Mouse (Mus musculus): Measurements from ENCODE around the gene Snai3. TPM values are rescaled to one million over a fixed set of nuclear protein-coding genes. Genes with fewer than 3 reads are reported as not detected.

Gene Snai3
- polyA plus RNA-seq, 1 experiment from 2014 or later, result not detected

DNA sequence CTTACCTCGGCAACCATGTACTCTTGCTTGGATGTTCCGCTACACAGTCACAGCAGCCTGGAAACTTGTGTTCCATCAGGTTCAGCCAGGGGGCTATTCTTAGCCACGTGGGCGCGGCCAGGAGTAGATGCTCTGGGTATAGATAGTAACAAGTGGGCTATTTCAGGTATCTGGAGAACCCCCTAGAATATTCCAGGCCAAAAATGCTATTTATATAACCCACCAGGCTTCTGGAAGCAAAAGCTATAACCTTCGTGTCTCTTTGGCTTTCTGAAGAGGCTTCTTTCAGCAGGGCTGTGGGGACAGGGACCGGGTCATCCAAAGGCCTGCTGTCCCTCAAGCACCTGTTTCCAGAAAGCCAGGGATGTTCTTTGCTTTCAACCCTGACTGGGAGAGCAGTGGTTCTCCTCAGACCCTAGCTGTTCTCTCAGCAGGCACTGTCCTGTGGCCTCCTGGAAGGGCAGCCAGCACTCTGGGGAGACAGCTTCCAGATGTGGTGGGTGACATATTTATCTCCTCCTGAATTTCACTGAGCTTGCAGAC, 9.3 kb downstream of the Snai3 start:
- Histone ChIP-seq H3K27me3 (replicated peaks; ENCODE audit: control insufficient read depth, insufficient read depth, low read length) (no peaks in the 10 kb centered on the region), H3K9ac (ENCODE audit: low read length) (no peak overlapping the region), H3K4me1 (ENCODE audit: control insufficient read depth, insufficient read depth, low read length) (no peaks in the 10 kb centered on the region), H3K27ac (ENCODE audit: low read depth, low read length) (no peak overlapping the region), H3K4me2 (ENCODE audit: low read length) (no peak overlapping the region), H3K4me3 (ENCODE audit: low read depth, low read length) (no peak overlapping the region), H3K9me3 (replicated peaks; ENCODE audit: control insufficient read depth, low read length) (no peaks in the 10 kb centered on the region), H3K36me3 (ENCODE audit: control insufficient read depth, insufficient read depth, low read length) (no peaks in the 10 kb centered on the region)
- ATAC-seq (no peak), DNase-seq (ENCODE audit: low spot score) (no peak)
- 80% methylated on average over 7 of the region's 7 CpGs for WGBS

DNA sequence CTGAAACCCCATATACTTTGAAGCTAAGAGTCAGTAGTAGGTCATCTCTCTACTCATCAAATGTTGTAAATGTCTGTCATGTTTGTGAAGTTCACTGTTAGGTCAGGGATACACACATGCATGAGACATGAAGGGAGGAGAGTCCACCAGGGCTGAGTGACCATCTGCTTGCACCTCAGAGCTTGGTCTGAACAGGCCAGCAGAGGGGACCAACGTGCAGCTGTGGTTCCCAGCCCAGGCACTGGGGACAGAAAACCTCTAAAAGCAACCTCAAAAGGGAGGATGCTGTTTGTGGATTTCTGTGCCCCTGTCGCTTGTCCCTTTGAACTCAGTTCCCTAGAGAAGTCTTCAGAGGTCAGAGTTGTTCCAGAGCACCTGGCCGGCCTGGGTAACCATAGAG, 15.3 kb downstream of the Snai3 start:
- Histone ChIP-seq H3K9ac (ENCODE audit: low read length) (no peak overlapping the region), H3K4me3 (ENCODE audit: low read depth, low read length) (no peak overlapping the region), H3K27me3 (replicated peaks; ENCODE audit: control insufficient read depth, insufficient read depth, low read length) (no peaks in the 10 kb centered on the region), H3K36me3 (ENCODE audit: control insufficient read depth, insufficient read depth, low read length) (no peaks in the 10 kb centered on the region), H3K4me2 (ENCODE audit: low read length) (peak overlapping the region; percentile 55; the same call in 1 of the 2 replicates), H3K9me3 (replicated peaks; ENCODE audit: control insufficient read depth, low read length) (no peaks in the 10 kb centered on the region), H3K27ac (ENCODE audit: low read depth, low read length) (no peak overlapping the region), H3K4me1 (ENCODE audit: control insufficient read depth, insufficient read depth, low read length) (peaks cover 14% of the 10 kb centered on the region; the same call in 1 of the 2 replicates)
- DNase-seq (ENCODE audit: low spot score), result no peak
- WGBS, result 66% methylated on average over 3 of the region's 3 CpGs
- ATAC-seq, result no peak

DNA sequence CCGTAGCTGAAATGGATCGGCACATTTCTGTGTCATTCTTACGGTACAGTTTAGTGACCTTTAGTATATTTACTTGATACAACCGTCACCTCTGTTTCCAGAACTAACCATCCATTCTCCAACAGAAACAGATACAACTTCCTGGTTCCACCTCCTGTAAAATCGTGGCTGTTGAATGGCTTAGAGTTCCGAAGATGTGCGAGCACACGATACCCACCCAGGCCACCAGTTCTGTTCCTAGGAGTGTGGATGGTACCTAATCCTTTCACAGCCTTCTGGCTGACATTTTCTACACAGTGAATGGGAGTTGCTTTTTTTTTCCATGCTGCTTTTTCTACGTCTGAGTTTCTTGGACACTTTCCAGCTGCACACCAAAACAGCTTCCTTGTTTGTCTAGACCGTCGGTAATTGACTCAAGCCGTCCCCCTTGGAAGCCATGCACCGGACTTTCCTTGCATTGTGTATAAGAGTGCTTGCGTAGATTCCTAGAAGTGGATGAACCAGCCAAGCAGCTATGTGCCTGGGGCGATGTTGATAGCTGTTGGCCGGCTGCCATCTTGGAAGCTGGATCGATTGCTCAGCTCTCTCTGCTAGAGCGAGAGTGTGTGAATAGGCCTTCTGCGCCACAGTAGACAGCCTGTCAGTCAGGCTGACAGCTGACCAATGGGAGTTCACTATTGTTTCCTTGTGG, 16.3 kb downstream of the Snai3 start:
- Histone ChIP-seq H3K27ac (ENCODE audit: low read depth, low read length) (peak overlapping the region; percentile 95), H3K27me3 (replicated peaks; ENCODE audit: control insufficient read depth, insufficient read depth, low read length) (no peaks in the 10 kb centered on the region), H3K4me2 (ENCODE audit: low read length) (peak overlapping the region; percentile 55), H3K36me3 (ENCODE audit: control insufficient read depth, insufficient read depth, low read length) (peaks cover 6% of the 10 kb centered on the region), H3K4me3 (ENCODE audit: low read depth, low read length) (peak overlapping the region; percentile 70), H3K9me3 (replicated peaks; ENCODE audit: control insufficient read depth, low read length) (no peaks in the 10 kb centered on the region), H3K4me1 (ENCODE audit: control insufficient read depth, insufficient read depth, low read length) (peaks cover 14% of the 10 kb centered on the region; the same call in 1 of the 2 replicates), H3K9ac (ENCODE audit: low read length) (peak overlapping the region; percentile 72)
- ATAC-seq (peak; percentile 56), DNase-seq (ENCODE audit: low spot score) (peak; percentile 97)
- WGBS, result 4% methylated on average over 19 of the region's 19 CpGs

DNA sequence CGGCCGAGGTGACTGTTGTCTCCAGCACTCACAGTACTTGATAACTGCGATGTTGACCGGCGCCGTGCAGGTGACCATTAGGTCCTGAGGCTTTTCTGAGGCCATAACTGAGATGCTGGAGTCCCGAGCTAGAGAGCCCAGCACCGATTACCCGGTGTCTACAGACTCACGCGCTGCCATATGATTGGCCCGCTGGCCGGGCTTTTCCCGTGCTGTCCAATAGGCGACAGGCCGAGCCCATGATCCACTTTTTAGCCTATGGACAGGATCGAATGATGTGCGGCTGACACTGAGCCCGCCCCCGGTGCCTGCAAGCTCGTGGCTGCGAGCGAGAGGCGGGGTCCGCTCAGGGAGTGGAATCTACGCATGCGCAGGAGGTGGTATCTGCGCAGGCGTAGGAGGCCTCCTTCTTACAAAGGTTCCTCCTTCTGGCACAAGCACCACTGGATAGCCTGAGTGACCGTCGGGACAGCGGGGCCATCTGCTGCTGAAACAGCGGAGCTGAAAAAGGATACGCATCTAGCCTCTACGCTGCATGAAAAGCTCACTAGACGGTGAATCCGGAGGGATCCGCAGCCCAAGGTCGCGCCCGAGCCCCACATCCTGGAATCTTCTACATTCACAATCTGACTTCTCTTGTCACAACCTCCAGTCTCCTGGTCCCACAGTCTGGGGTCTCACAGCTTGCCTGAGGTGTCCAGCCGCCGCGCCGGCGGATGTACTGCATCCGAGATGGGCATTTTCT, 17.1 kb downstream of the Snai3 start, which contains the start of gene Mvd:
Gene Mvd (minus strand): TSS at position 161 of the 745 bp plus-strand sequence.
- Histone ChIP-seq H3K27ac (ENCODE audit: low read depth, low read length) (peak within 1 kb of the TSS; percentile 95), H3K4me3 (ENCODE audit: low read depth, low read length) (peak within 1 kb of the TSS; percentile 70), H3K27me3 (replicated peaks; ENCODE audit: control insufficient read depth, insufficient read depth, low read length) (no peaks in the 10 kb centered on the region), H3K36me3 (ENCODE audit: control insufficient read depth, insufficient read depth, low read length) (peaks cover 8% of the 10 kb centered on the region), H3K9me3 (replicated peaks; ENCODE audit: control insufficient read depth, low read length) (no peaks in the 10 kb centered on the region), H3K9ac (ENCODE audit: low read length) (peak within 1 kb of the TSS; percentile 77), H3K4me2 (ENCODE audit: low read length) (peak within 1 kb of the TSS; percentile 94), H3K4me1 (ENCODE audit: control insufficient read depth, insufficient read depth, low read length) (peaks cover 14% of the 10 kb centered on the region; the same call in 1 of the 2 replicates)
- peak; percentile 100 for DNase-seq (ENCODE audit: low spot score)
- ATAC-seq, result peak; percentile 98
- under 1% methylated on average over 47 of the region's 47 CpGs for WGBS

DNA sequence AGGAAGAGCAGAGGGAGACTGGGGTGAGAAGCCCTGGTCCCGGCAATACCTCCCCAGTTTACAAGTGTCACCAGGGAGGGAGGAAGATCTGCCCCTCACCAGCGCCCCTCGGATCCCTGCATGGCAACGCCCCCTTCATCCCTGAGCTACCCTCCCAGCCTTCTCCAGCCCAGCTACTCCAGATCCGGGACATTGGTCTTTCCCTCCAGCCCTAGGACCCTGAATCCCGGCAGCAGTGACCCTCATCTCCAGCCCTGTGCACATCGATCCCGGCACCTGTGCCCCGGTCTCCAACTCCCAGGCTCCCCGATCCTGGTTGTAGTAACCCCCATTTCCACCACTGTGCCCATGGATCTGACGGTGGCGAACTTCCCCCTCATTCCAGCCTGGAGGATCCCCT, 17.8 kb downstream of the Snai3 start:
- H3K4me2 ChIP-seq (ENCODE audit: low read length), result peak overlapping the region; percentile 94
- peaks cover 9% of the 10 kb centered on the region for H3K36me3 ChIP-seq (ENCODE audit: control insufficient read depth, insufficient read depth, low read length)
- peak overlapping the region; percentile 79 for H3K27ac ChIP-seq (ENCODE audit: low read depth, low read length)
- H3K4me3 ChIP-seq (ENCODE audit: low read depth, low read length), result peak overlapping the region; percentile 70
- no peaks in the 10 kb centered on the region for H3K27me3 ChIP-seq (replicated peaks; ENCODE audit: control insufficient read depth, insufficient read depth, low read length)
- DNase-seq (ENCODE audit: low spot score) (no peak), ATAC-seq (no peak)
- peak overlapping the region; percentile 77 for H3K9ac ChIP-seq (ENCODE audit: low read length)
- H3K9me3 ChIP-seq (replicated peaks; ENCODE audit: control insufficient read depth, low read length), result no peaks in the 10 kb centered on the region
- H3K4me1 ChIP-seq (ENCODE audit: control insufficient read depth, insufficient read depth, low read length), result peaks cover 14% of the 10 kb centered on the region; the same call in 1 of the 2 replicates
- under 1% methylated on average over 12 of the region's 12 CpGs for WGBS

DNA sequence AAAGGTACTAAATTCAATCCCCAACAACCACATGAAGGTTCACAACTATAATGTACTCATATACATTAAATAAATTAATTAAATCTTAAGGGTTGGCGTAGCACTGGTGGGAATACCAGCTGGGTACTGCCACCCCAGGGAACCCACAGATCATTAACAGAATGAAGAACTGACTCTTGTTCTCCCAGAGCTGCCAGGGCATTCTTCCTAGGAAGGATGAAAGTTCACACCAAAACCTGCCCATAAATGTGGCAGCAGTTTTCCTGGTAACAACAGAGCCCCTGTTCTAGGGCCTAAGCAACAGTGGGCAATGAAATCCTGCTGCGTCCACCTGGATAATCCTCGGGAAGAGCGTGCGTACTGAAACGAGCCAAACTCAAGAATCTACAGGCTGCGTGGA, 18.2 kb downstream of the Snai3 start:
- Histone ChIP-seq H3K9me3 (replicated peaks; ENCODE audit: control insufficient read depth, low read length) (no peaks in the 10 kb centered on the region), H3K4me2 (ENCODE audit: low read length) (peak overlapping the region; percentile 94), H3K27me3 (replicated peaks; ENCODE audit: control insufficient read depth, insufficient read depth, low read length) (no peaks in the 10 kb centered on the region), H3K36me3 (ENCODE audit: control insufficient read depth, insufficient read depth, low read length) (peaks cover 13% of the 10 kb centered on the region), H3K4me3 (ENCODE audit: low read depth, low read length) (peak overlapping the region; percentile 70), H3K27ac (ENCODE audit: low read depth, low read length) (peak overlapping the region; percentile 79; the same call in 1 of the 2 replicates), H3K4me1 (ENCODE audit: control insufficient read depth, insufficient read depth, low read length) (peaks cover 14% of the 10 kb centered on the region; the same call in 1 of the 2 replicates), H3K9ac (ENCODE audit: low read length) (peak overlapping the region; percentile 77)
- DNase-seq (ENCODE audit: low spot score) (no peak), ATAC-seq (no peak)
- 13% methylated on average over 7 of the region's 7 CpGs for WGBS

DNA sequence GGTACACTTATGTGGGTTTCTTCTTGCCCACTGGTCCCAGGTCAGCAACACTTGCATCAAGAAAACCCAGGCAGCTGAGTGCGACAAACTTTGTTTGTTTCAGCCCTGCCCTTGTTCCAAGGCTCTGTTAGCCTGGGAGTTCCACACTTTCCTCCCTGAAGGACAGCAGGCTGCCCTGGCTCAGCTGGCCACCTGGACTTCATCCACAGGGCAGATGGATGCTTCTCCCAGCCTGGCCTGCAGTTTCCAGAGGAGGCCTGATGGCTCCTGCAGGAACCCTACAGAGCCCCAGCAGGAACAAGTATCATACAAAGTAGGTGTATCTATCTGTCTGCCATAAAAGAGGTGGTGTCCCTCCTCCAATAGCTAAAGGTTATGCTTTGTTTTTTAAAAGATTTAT, 19.2 kb downstream of the Snai3 start:
- Histone ChIP-seq H3K9ac (ENCODE audit: low read length) (no peak overlapping the region), H3K36me3 (ENCODE audit: control insufficient read depth, insufficient read depth, low read length) (peaks cover 23% of the 10 kb centered on the region), H3K4me3 (ENCODE audit: low read depth, low read length) (no peak overlapping the region), H3K9me3 (replicated peaks; ENCODE audit: control insufficient read depth, low read length) (no peaks in the 10 kb centered on the region), H3K4me2 (ENCODE audit: low read length) (no peak overlapping the region), H3K27me3 (replicated peaks; ENCODE audit: control insufficient read depth, insufficient read depth, low read length) (no peaks in the 10 kb centered on the region), H3K4me1 (ENCODE audit: control insufficient read depth, insufficient read depth, low read length) (peaks cover 14% of the 10 kb centered on the region; the same call in 1 of the 2 replicates), H3K27ac (ENCODE audit: low read depth, low read length) (no peak overlapping the region)
- DNase-seq (ENCODE audit: low spot score), result no peak
- no peak for ATAC-seq
- WGBS, result 97% methylated on average over 1 of the region's 1 CpGs

DNA sequence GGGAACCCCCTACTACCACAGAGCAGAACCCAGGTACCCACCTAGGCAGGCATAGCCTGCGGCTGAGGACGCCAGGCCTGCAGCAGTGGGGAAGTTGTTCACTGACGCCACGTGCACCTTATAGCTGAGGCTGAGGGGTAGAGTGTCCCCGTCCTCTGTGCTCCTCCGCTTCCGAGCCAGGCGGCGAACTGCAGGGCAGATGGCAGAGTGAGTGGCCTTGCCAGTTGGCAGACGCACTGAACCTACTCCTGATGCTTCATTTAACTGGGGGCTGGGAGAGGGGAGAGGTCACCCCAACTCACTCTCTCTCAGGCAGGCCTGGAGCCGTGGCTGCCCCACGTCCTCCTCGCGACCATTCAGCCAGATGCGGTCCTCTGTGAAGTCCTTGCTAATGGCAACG, 21.2 kb downstream of the Snai3 start:
- Histone ChIP-seq H3K27ac (ENCODE audit: low read depth, low read length) (no peak overlapping the region), H3K36me3 (ENCODE audit: control insufficient read depth, insufficient read depth, low read length) (peaks cover 40% of the 10 kb centered on the region), H3K9me3 (replicated peaks; ENCODE audit: control insufficient read depth, low read length) (no peaks in the 10 kb centered on the region), H3K9ac (ENCODE audit: low read length) (no peak overlapping the region), H3K4me2 (ENCODE audit: low read length) (no peak overlapping the region), H3K4me3 (ENCODE audit: low read depth, low read length) (no peak overlapping the region), H3K4me1 (ENCODE audit: control insufficient read depth, insufficient read depth, low read length) (peaks cover 5% of the 10 kb centered on the region; the same call in 1 of the 2 replicates), H3K27me3 (replicated peaks; ENCODE audit: control insufficient read depth, insufficient read depth, low read length) (no peaks in the 10 kb centered on the region)
- ATAC-seq (no peak), DNase-seq (ENCODE audit: low spot score) (no peak)
- WGBS, result 93% methylated on average over 16 of the region's 16 CpGs

Data from forebrain, embryonic 14.5 days (tissue).